Mouse (Mus musculus): ENCODE measurements at regions not wholly inside any gene's neighbourhood (a gene's known extent, or its start where the extent isn't known, plus 50 kb on each side); places are given as distances from the start of the nearest gene placed in this dataset.

- TF ChIP-seq CTCF (IDR thresholded peaks at IDR 0.05; ENCODE audit: control insufficient read depth, insufficient read depth, low read length), result no peak
- no peak for TF ChIP-seq POLR2A (IDR thresholded peaks at IDR 0.05; ENCODE audit: borderline replicate concordance, control insufficient read depth, low read depth, low read length)
Observed at GRCm38 (mm10) chr10:97079575-97079974, 399.8 kb upstream of the Dcn start.

Measured in bone marrow, adult 2 months (tissue).